Mouse (Mus musculus) neutrophil, adult 5-6 weeks (primary cell): ENCODE measurements around the gene Ugt2a2. TPM values are rescaled to one million over a fixed set of nuclear protein-coding genes. Genes with fewer than 3 reads are reported as not detected.
"Not testable (repeated sequence)": the region's sequence is repeated elsewhere in the genome, so short reads cannot be mapped to it uniquely, and the experiment has no call there.

Experiments
- ATAC-seq: fragments of 151-379, 151-347 bp; 2 replicates; pipeline ENCODE4 v1.8.0; 2017; ENCODE audit warnings: mild to moderate bottlenecking, moderate TSS enrichment; ENCODE audit not compliant: insufficient number of reproducible peaks, poor library complexity, low FRiP score, severe bottlenecking; ENCODE audit errors: extremely low read depth
- total RNA-seq: library from RNA; stranded (forward); fragments of 200-1000 nt; gene quantifications from 2 replicates; pipeline ENCODE4 v1.2.3, GENCODE M21; 2017

Gene Ugt2a2
- total RNA-seq = not detected in 2 replicates

- ATAC-seq = no peak
Measured at GRCm38 (mm10) chr5:87482160-87482559, at the start of gene Ugt2a2. Gene Ugt2a2 (minus strand): TSS chr5:87482260.

- ATAC-seq = not testable (repeated sequence)
Measured at GRCm38 (mm10) chr5:87523561-87523960, 41.5 kb upstream of the Ugt2a2 start.

DNA sequence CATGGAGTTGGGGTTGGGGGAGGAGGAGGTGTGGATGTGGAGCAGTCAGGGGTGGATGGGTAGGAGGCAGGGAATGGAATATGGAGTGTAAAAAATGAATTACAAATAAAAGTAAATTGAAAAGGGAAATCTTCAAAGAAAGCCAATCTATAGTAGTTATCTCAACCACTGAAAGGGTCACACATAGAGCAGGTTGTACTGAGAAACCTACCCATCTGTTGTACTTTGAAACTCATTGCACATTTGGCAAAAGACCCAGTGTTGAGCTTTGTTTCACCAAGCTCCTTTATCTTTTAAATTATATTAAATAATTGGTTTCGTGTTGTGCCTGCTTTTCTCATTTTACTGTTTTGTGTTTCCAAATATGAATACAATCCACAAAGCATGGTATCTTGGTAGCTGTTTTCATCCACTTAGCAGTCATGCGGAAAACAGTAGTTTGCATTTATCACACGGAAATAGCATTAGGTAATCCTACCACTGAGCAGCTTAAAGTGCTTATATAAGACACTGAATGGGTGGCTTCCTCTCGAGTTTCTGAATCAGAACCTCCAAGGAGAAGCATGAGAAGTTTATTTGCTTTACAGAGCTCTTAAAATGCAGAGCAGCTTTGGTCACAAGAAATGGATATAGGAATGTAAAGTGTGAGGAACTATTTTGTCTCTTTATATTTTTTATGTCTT, 23.9 kb upstream of the Ugt2a2 start:
- ATAC-seq = no peak

DNA sequence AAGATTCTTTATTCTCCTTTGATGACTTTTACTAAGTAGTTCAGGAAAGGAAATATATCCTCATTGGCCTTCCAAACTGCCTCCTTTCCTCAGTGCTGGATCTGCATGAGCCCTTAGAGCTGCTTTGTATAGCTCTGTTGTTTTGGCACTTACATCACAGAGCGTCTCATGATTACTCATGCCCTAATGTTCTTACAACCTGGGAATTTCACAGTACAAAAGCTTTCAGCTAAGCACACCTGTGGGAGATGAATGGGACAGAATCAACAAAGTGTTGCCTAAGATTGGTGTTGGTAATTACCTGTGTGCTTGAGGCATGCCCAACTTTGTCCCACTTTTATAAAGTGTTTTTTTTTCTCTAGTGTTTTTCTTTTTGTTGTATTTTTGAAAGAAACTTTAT, 20.6 kb upstream of the Ugt2a2 start:
- ATAC-seq = no peak

DNA sequence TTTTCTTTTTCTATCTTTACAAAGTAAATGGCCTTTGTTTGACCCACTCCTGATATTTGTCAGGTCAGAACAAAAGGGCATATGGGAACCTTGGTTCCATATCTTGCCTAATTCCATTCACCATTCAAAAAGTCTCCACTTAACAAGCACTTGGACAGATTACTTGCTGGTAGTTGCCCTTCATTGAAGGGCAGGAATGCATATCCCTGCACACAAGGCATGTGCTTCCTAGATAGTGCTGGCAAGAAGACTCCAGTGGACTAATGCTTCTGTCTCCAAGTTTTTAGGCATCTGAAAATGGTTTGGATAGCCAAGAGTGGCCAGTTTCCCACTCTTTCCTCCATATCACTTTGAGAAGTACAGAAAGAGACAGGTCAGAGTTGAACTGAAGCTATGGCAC, 17.3 kb upstream of the Ugt2a2 start:
- ATAC-seq = no peak

- no peak for ATAC-seq
Measured at GRCm38 (mm10) chr5:87498936-87499335, 16.9 kb upstream of the Ugt2a2 start.

DNA sequence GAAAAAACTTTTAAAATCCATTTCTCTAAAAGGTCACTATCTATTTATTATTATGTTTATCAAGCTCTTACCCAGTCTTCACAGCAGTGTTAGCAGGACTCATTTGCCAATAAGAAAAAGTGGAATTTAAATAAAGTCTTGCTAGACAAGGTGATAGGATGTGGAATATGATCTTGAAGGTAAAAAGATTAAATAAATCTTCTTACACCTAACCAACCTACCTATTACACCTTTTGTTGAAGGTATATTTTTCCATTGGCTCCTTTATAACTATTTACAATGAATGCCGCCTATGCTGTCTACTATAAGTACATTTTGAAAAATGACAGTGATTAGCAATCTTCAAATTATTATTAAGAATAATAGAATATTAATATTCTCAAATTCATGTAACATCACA, 8.7 kb upstream of the Ugt2a2 start, which contains the start of gene Ugt2a1:
Gene Ugt2a1 (minus strand): TSS at position 101 of the 400 bp plus-strand sequence.
- ATAC-seq = no peak

- ATAC-seq = not testable (repeated sequence)
Measured at GRCm38 (mm10) chr5:87486706-87487105, 4.6 kb upstream of the Ugt2a2 start, which contains the start of gene Gm43638. Gene Gm43638 (minus strand): TSS chr5:87486806.

GRCm38 (mm10) chr5:87458810-87459209, 23.2 kb downstream of the Ugt2a2 start:
- no peak for ATAC-seq

DNA sequence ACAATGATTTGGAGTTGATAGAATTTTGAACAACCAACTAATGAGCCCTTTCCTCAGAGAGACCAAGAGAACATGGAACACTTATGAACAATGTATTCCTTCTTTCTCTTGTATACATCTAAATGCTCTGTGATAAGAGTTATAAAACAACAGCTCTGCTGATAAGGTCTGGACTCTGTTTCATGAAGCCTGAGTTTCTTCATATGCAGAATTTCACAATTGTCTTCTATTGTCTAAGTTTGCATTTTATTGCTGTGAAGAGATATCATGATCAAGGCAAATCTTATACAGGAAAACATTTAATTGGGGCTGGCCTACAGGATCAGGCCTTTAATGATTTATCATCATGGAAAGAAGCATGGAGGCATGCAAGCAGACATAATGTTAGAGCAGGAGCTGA, 24.4 kb downstream of the Ugt2a2 start:
- ATAC-seq = no peak

DNA sequence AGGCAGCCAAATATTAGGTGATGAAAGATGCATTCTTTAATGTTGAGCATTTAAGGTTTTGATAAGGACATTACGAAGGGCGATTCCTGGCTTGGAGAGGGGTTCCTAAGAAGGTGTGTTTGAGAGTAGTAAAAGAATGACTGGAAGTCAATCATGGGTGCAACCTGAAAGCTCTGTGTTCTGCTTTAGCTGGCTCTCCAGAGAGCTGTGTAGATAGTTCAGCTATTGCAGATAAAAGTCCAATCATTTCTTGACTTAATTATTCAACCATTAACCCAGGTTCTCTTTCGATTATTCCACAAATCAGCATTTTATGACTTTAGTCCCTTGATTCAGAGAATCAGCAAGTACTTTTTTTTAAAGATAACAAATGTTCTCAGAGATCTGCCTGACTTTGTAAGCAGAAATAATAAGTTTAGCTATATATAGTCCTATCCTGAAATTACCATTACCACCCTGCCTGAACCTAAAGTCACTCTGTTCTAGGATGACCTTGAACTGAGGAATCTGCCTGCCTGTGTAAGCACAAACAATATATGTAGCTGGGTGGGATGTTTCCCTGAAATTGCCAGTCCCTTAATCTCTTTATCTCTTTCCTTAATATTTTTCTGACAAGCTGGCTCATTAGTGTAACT, 25.7 kb downstream of the Ugt2a2 start:
- no peak for ATAC-seq

- ATAC-seq = no peak
Measured at GRCm38 (mm10) chr5:87455519-87455918, 26.5 kb downstream of the Ugt2a2 start.

GRCm38 (mm10) chr5:87452514-87452913, 29.5 kb downstream of the Ugt2a2 start:
- not testable (repeated sequence) for ATAC-seq

DNA sequence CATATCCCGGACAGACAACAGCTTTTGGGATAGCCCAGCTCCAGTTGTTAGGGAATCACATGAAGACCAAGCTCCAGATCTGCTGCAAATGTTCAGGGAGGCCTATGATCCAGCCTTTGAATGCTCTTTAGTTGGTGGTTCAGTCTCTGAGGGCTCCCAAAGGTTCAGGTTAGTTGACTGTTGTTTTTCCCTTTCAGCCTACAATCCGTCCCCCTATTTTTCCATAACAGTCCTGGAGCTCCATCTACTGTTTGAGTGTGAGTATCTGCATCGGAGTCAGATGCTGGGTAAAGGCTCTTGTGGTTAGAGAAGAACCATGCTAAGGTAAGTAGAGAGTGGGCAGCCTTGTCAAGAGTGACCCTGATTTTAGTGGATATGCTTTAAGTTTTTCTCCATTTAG, 45.8 kb downstream of the Ugt2a2 start:
- no peak for ATAC-seq

- ATAC-seq = no peak
Measured at GRCm38 (mm10) chr5:87425676-87426075, 56.4 kb downstream of the Ugt2a2 start.

- ATAC-seq = not testable (repeated sequence)
Measured at GRCm38 (mm10) chr5:87424041-87424440, 58.0 kb downstream of the Ugt2a2 start, which contains the start of gene Ugt2b38. Gene Ugt2b38 (minus strand): TSS chr5:87424203.

Other genes starting within 250 kb of the Ugt2a2 start
- not detected in 2 replicates for gene Ugt2b37, start 227.5 kb downstream of the Ugt2a2 start, total RNA-seq
- not detected in 2 replicates for gene Ugt2a3, start 145.1 kb downstream of the Ugt2a2 start, total RNA-seq
- gene Ugt2b38, start 58.1 kb downstream of the Ugt2a2 start, total RNA-seq = not detected in 2 replicates
- gene Gm43638, start 4.5 kb upstream of the Ugt2a2 start, total RNA-seq = not detected in 2 replicates
- not detected in 2 replicates for gene Ugt2a1, start 8.6 kb upstream of the Ugt2a2 start, total RNA-seq
- not detected in 2 replicates for gene Sult1b1, start 55.9 kb upstream of the Ugt2a2 start, total RNA-seq
- gene Sult1d1, start 86.8 kb upstream of the Ugt2a2 start, total RNA-seq = not detected in 2 replicates
- gene Sult1e1, start 109.3 kb upstream of the Ugt2a2 start, total RNA-seq = not detected in 2 replicates
- gene Csn1s1, start 183.9 kb upstream of the Ugt2a2 start, total RNA-seq = not detected in 2 replicates
- not detected in 2 replicates for gene Csn2, start 217.4 kb upstream of the Ugt2a2 start, total RNA-seq